Mouse (Mus musculus) heart, postnatal 14 days (tissue): ENCODE measurements around the gene Ppil6. TPM values are rescaled to one million over a fixed set of nuclear protein-coding genes. Genes with fewer than 3 reads are reported as not detected.

ENCODE experiments used
- DNase-seq, 2 experiments: peaks; one replicate each; pipeline ENCODE4 v3.0.0; 2021 to 2022
- intact Hi-C: fragments of 180-260 bp; cut with DNase I; formaldehyde crosslinking; loops from one replicate; pipeline ENCODE4 v1.15.1; 2025
- total RNA-seq, 2 experiments: library from RNA; stranded (reverse); gene quantifications; 2 replicates each; pipeline ENCODE4 v1.2.3; 2021

Gene Ppil6
- total RNA-seq, 2 experiments from 2014 or later = 1.6 to 3.0 TPM

GRCm38 (mm10) chr10:41518981-41519618 lies 28.9 kb downstream of the Ppil6 start, which contains the start of gene Cd164:
TSS of gene Cd164 (plus strand) at chr10:41519414.
- peak; percentile 94 to 95 for DNase-seq
- intact Hi-C loops = loop anchor here (1.0 to 10.0 kb wide), 3 partner anchors 165 to 776 kb away; no protein-coding TSS in a partner anchor

- intact Hi-C loops = loop anchor here (5.0 to 10.0 kb wide), 4 partner anchors 77 to 775 kb away; partner anchors contain the start of genes Cep57l1 and Sesn1
- peak; percentile 60 to 71 for DNase-seq
These were observed 29.6 kb downstream of the Ppil6 start for GRCm38 (mm10) chr10:41519640-41520409.

- intact Hi-C loops = loop anchor here (5.0 kb wide), 2 partner anchors 77 to 287 kb away; partner anchors contain the start of genes Cep57l1 and Sesn1
- DNase-seq = no peak
These were observed 30.1 kb downstream of the Ppil6 start for GRCm38 (mm10) chr10:41520410-41520673.

DNA sequence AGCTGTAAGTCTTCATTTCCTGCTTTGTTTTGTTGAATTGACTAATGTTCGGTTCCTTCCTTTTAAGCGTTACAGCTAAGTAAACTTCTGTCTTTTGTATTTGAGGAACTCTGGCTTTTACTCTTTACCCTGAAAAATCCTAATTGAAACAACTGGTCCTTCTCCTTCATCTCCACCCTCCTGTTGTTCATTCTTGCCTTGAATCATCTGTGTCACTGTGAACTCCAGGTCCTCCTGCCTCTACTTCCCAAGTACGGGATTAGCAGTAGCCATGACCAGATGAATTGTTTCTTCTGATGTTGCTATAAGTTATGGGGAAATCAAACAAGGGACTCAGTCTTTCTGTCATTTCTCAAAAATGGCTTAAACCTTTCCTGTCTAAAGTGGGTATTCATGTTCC lies 33.1 kb downstream of the Ppil6 start:
- intact Hi-C loops = loop anchor here (5.0 kb wide), 2 partner anchors 74 to 284 kb away; partner anchors contain the start of genes Cep57l1 and Sesn1
- DNase-seq = no peak

- no peak for DNase-seq
- intact Hi-C loops = no loop called here
These were observed 35.5 kb downstream of the Ppil6 start for GRCm38 (mm10) chr10:41525696-41526095.

- intact Hi-C loops = no loop called here
- no peak for DNase-seq
These were observed 39.7 kb downstream of the Ppil6 start for GRCm38 (mm10) chr10:41529972-41530371.

DNA sequence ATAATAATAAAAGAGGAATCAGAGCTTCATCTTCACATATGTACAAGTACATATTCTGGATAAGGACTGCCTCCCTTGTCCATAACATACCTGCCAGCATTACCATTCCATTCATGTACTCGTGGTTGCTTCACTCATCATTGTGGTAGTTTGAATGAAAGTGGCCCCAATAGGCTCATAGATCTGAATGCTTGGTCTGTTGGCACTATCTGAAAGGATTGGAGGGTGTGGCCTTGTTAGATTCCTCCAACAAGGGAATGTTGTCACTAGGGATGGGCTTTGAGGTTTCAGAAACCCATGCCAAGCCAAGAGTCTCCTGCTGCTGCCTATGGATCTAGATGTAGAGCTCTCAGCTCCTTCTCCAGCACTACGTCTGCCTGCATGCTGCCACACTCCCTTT lies 45.8 kb downstream of the Ppil6 start:
- intact Hi-C loops = no loop called here

DNA sequence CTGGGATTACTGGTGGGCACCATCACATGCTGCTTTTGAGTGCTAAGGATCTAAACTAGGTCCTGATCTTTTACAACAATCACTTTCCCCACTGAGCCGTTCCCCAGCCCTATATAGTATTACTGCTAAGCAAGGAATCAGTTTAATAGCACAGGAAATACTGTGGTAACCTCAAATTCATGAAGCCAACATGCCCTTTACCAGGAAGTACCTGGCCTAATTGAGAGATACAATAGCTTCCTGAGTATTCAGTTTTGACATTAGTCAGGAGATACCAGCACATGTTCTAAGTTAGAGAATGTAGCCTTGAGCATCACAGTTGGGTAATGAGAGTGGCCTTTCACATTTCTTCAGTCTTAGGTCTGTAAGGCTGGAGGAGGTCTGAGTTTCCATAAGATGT lies 46.5 kb downstream of the Ppil6 start:
- intact Hi-C loops = no loop called here
- DNase-seq = no peak

More for the DNA sequence above, 45.8 kb downstream of the Ppil6 start:
- no peak for DNase-seq

GRCm38 (mm10) chr10:41537226-41537982 lies 47.2 kb downstream of the Ppil6 start:
- no peak for DNase-seq
- intact Hi-C loops = no loop called here

DNA sequence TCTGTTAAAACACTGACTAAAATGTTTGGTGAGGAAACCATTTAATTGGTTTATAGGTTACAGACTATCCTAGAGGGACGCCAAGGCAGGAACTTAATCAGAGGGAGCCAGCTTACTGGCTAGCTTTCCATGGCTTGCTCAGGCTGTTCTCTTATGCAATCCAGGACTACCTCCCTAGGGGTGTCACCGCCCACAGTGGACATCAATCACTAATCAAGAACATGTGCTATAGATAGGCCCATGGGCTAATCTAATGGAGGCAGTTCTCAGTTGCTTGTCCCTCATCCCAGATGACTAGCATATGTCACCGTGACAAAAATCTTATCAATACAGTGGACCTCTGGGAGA lies 47.7 kb downstream of the Ppil6 start:
- intact Hi-C loops = no loop called here

GRCm38 (mm10) chr10:41538986-41539385 lies 48.7 kb downstream of the Ppil6 start:
- no peak for DNase-seq
- intact Hi-C loops = no loop called here

More for the DNA sequence above, 47.7 kb downstream of the Ppil6 start:
- no peak for DNase-seq

- intact Hi-C loops = no loop called here
- no peak for DNase-seq
These were observed 51.8 kb downstream of the Ppil6 start for GRCm38 (mm10) chr10:41542057-41542456.

- intact Hi-C loops = no loop called here
- DNase-seq = no peak
These were observed 53.2 kb downstream of the Ppil6 start for GRCm38 (mm10) chr10:41543439-41543838.

- no peak for DNase-seq
- intact Hi-C loops = no loop called here
These were observed 53.6 kb downstream of the Ppil6 start for GRCm38 (mm10) chr10:41543844-41544243.

DNA sequence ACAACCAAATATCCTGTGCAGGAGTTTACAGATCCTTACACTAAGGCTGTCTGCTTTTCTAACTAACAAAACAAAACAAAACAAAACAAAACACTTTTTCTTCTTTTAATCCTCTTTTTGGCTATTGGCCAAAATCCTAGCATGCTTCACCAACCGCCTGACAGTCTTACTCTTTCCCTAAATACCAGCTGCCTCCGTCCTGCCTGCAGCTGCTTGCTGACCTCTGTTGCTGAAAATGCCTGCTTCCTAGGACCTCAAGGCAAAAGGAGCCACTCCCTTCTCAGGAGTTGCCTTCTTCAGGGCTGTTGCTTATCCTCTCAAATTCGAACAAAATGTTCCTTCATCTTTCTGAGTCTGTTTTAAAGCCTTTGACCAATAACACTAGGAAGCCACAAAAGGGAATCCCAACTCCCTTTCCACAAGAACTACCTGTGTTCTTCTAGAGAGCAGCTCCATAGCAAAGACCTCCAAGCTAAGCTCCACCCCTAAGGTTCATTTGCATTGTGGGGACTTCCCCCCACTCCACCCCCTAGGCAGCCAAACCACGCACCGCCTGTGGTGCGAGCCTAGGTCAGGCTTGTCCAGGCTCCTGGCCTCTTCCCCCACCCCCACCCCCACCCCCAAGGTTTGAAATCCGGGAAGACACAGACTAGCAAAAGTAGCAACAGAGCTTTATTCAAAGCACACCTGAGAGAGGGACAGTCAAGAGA lies 54.4 kb downstream of the Ppil6 start:
- no peak for DNase-seq
- intact Hi-C loops = no loop called here

DNA sequence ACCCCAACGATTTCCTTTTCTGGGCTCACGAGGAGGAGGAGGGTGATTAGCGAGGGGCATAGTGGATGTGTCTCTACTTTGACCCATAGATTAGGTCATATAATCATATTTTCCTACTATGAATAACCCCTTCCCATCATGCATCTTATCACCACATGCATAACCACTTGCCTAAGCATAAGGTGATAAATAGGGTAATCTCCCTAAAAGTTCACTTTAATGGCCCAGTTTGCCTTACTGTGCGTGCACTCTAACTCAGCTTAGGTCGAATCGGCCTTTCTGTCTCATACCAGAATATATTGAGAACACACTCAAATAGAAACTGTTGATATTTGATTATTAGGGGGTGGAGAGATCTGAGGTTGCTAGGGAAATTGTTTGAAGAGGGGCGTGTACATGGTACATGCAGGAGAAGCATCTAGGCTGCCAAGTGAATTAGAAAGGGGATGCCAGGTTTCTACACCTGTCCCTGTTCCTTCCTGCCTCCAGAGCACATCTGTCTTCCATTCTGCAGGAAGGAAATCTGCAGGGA lies 55.1 kb downstream of the Ppil6 start:
- intact Hi-C loops = no loop called here
- DNase-seq = no peak

- intact Hi-C loops = no loop called here
- DNase-seq = peak; percentile 6 to 13
These were observed 56.3 kb downstream of the Ppil6 start for GRCm38 (mm10) chr10:41546396-41547165.

DNA sequence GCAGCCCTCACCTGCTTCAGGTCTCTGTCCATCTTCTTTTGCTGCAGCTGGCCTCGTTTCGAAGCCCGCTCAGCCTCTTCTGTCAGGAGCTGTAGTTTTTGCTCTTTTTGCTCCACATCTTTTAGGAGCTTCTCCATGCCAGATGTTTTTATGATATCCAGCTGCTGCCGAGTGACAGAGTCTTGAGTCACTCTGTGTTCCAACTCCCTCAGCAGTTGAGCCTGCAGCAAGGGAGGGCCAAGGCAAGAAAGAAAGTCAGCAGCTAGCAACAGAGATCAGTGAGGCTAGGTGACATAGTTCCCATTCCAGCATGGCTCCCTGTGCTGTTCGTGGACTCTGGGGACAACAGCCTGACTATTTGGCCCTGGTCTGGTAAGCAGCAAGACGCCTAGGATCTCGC lies 60.5 kb downstream of the Ppil6 start:
- DNase-seq = peak; percentile 14 to 18
- intact Hi-C loops = no loop called here

DNA sequence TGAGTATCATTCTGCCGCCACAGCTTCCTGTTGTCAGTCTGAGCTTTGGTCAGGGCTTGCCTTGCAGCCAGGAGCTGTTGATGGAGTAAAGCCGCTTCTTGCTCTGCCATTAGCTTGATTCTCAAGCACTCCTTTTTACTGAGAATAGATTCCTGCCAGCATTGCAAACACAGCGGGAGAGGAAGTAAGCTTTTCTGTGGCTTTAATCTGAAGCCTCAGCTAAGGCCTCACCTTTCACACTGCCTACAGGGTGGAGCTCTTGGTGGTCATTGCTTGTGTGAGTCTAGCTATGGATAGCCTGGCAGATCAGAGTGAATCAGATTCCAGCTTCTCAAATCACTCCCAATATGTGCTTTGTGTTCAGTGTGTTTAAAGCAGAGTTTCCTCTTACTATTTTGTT lies 62.1 kb downstream of the Ppil6 start:
- intact Hi-C loops = no loop called here

More for the DNA sequence above, 62.1 kb downstream of the Ppil6 start:
- no peak for DNase-seq
